In genomic region chr2:56109975-56110374, GRCm38 (mm10) we compare ENCODE assay signal across 9 mouse cellular contexts.
"Had no signal": no experiment of that assay in that cellular context is flagged by ENCODE, and none has a peak within 500 bp of the region (broad histone marks: within the 10 kb centered on the region; RNA-seq: fewer than 3 reads in every experiment).

No protein-coding gene starts in this region.

- H3K36me3 ChIP-seq: limb, embryonic 15.5 days; liver, embryonic 12.5 days; midbrain, embryonic 13.5 days had no signal

- H3K4me2 ChIP-seq: limb, embryonic 15.5 days; liver, embryonic 12.5 days; midbrain, embryonic 13.5 days had no signal

- H3K9me3 ChIP-seq: limb, embryonic 15.5 days; liver, embryonic 12.5 days; midbrain, embryonic 13.5 days had no signal

- DNase-seq: kidney, adult 18-20 months; kidney, postnatal 25 days; right cerebral cortex, postnatal 25 days; thymus, adult 18-20 months; thymus, postnatal 14 days had no signal

- H3K27ac ChIP-seq: left cerebral cortex, adult 2 months; limb, embryonic 15.5 days; liver, embryonic 12.5 days; midbrain, embryonic 13.5 days had no signal

- H3K9ac ChIP-seq: limb, embryonic 15.5 days; liver, embryonic 12.5 days; midbrain, embryonic 13.5 days had no signal

- ATAC-seq: liver, embryonic 12.5 days had no signal

- H3K27me3 ChIP-seq: limb, embryonic 15.5 days; liver, embryonic 12.5 days had no signal

- H3K4me3 ChIP-seq: left cerebral cortex, adult 2 months; limb, embryonic 15.5 days; liver, embryonic 12.5 days; midbrain, embryonic 13.5 days had no signal

- H3K4me1 ChIP-seq: liver, embryonic 12.5 days; midbrain, embryonic 13.5 days had no signal
